Mouse (Mus musculus) forebrain, embryonic 11.5 days (tissue): ENCODE results near the gene Mrpl21. TPM values are rescaled to one million over a fixed set of nuclear protein-coding genes. Genes with fewer than 3 reads are reported as not detected.
A peak's percentile ranks its signal among the peaks of the same experiment; 100 is the strongest.

Experiments
- ATAC-seq: fragments of 200-750 bp; cut with Nextera tagmentation; replicated peaks from 2 replicates; pipeline ENCODE4 v1.8.0; 2017; ENCODE audit warnings: moderate TSS enrichment; ENCODE audit not compliant: low FRiP score
- DNase-seq: peaks from one replicate; pipeline ENCODE4 v3.0.0-alpha.2; 2017; ENCODE audit warnings: low spot score
- H3K27ac ChIP-seq: fragments of 300-500 bp; sonication (generic); 2 replicates; pipeline ENCODE4 v1.5.1; 2014; ENCODE audit warnings: low read depth, low read length
- H3K27me3 ChIP-seq: fragments of 300-500 bp; sonication (generic); 2 replicates; pipeline ENCODE4 v1.6.1; 2014; ENCODE audit warnings: mild to moderate bottlenecking, low read length, mixed read lengths; ENCODE audit not compliant: control insufficient read depth, insufficient read depth
- H3K36me3 ChIP-seq: fragments of 300-500 bp; sonication (generic); 2 replicates; pipeline ENCODE4 v1.6.1; 2014; ENCODE audit warnings: mild to moderate bottlenecking, low read length, moderate library complexity, mixed read lengths; ENCODE audit not compliant: control insufficient read depth, insufficient read depth
- H3K4me1 ChIP-seq: fragments of 300-500 bp; sonication (generic); replicated peaks from 2 replicates; pipeline ENCODE4 v1.6.1; 2014; ENCODE audit warnings: low read length, mixed read lengths; ENCODE audit not compliant: control insufficient read depth, insufficient read depth
- H3K4me2 ChIP-seq: fragments of 300-500 bp; sonication (generic); 2 replicates; pipeline ENCODE4 v1.6.1; 2014; ENCODE audit warnings: low read depth, mild to moderate bottlenecking, low read length, moderate library complexity, mixed read lengths; ENCODE audit not compliant: severe bottlenecking
- H3K4me3 ChIP-seq: fragments of 300-500 bp; sonication (generic); 2 replicates; pipeline ENCODE4 v1.5.1; 2014; ENCODE audit warnings: low read depth, low read length
- H3K9ac ChIP-seq: fragments of 300-500 bp; sonication (generic); 2 replicates; pipeline ENCODE4 v1.6.1; 2014; ENCODE audit warnings: low read length
- H3K9me3 ChIP-seq: fragments of 300-500 bp; sonication (generic); 2 replicates; pipeline ENCODE4 v1.6.1; 2016; ENCODE audit warnings: low read length, mixed read lengths; ENCODE audit not compliant: control insufficient read depth
- WGBS: fragments of 180-500 bp; shearing (Covaris S2); extraction: QIAGEN DNeasy Blood & Tissue Kit; methylation state at CpG from one replicate; pipeline ENCODE4 v1.1.7; 2014; 5-methylcytosine and 5-hydroxymethylcytosine counted together
- polyA plus RNA-seq: library from polyadenylated mRNA; unstranded; fragments of >200 nt; fragmentation: Nextera tagmentation; extraction: Ambion mirVana; gene quantifications from 2 replicates; pipeline ENCODE4 v1.2.1, GENCODE M21; 2014

The Mrpl21 gene
- polyA plus RNA-seq, 1 experiment from 2014 or later: 122 TPM

GRCm38 (mm10) chr19:3266676-3267075 lies 16.0 kb upstream of the Mrpl21 start:
- Histone ChIP-seq H3K27me3 (no peaks in the 10 kb centered on the region), H3K36me3 (peaks cover 4% of the 10 kb centered on the region; the same call in 1 of the 2 replicates), H3K4me2 (no peak overlapping the region), H3K9me3 (no peaks in the 10 kb centered on the region), H3K4me3 (no peak overlapping the region), H3K9ac (no peak overlapping the region), H3K27ac (no peak overlapping the region), H3K4me1 (no peaks in the 10 kb centered on the region)
- ATAC-seq (no peak), DNase-seq (peak; percentile 37)
- 94% methylated on average over 4 of the region's 4 CpGs for WGBS

- H3K9me3 ChIP-seq: no peaks in the 10 kb centered on the region
- 88% methylated on average over 4 of the region's 4 CpGs for WGBS
- H3K27me3 ChIP-seq: no peaks in the 10 kb centered on the region
- DNase-seq: peak; percentile 27
- no peak overlapping the region for H3K4me2 ChIP-seq
- no peak for ATAC-seq
- H3K36me3 ChIP-seq: peaks cover 4% of the 10 kb centered on the region; the same call in 1 of the 2 replicates
- no peak overlapping the region for H3K4me3 ChIP-seq
- no peak overlapping the region for H3K9ac ChIP-seq
- H3K27ac ChIP-seq: no peak overlapping the region
- no peaks in the 10 kb centered on the region for H3K4me1 ChIP-seq
Observed at GRCm38 (mm10) chr19:3267340-3267739, 15.4 kb upstream of the Mrpl21 start.

GRCm38 (mm10) chr19:3268218-3268980 lies 14.3 kb upstream of the Mrpl21 start:
- H3K36me3 ChIP-seq: peaks cover 4% of the 10 kb centered on the region; the same call in 1 of the 2 replicates
- 94% methylated on average over 17 of the region's 17 CpGs for WGBS

GRCm38 (mm10) chr19:3269279-3269678 lies 13.4 kb upstream of the Mrpl21 start:
- Histone ChIP-seq H3K36me3 (peaks cover 4% of the 10 kb centered on the region; the same call in 1 of the 2 replicates), H3K9me3 (no peaks in the 10 kb centered on the region), H3K4me3 (no peak overlapping the region), H3K9ac (no peak overlapping the region), H3K4me2 (no peak overlapping the region), H3K27ac (no peak overlapping the region), H3K4me1 (no peaks in the 10 kb centered on the region), H3K27me3 (no peaks in the 10 kb centered on the region)
- WGBS: 93% methylated on average over 9 of the region's 9 CpGs
- ATAC-seq: no peak
- peak; percentile 44 for DNase-seq

More at GRCm38 (mm10) chr19:3268218-3268980, 14.3 kb upstream of the Mrpl21 start:
- Histone ChIP-seq H3K27ac (no peak overlapping the region), H3K4me2 (no peak overlapping the region), H3K27me3 (no peaks in the 10 kb centered on the region), H3K9ac (no peak overlapping the region), H3K4me3 (no peak overlapping the region), H3K9me3 (no peaks in the 10 kb centered on the region), H3K4me1 (no peaks in the 10 kb centered on the region)
- DNase-seq: peak; percentile 44
- ATAC-seq: no peak

- no peak for ATAC-seq
- H3K27ac ChIP-seq: no peak overlapping the region
- H3K4me2 ChIP-seq: no peak overlapping the region
- H3K36me3 ChIP-seq: peaks cover 3% of the 10 kb centered on the region; the same call in 1 of the 2 replicates
- no peak overlapping the region for H3K4me3 ChIP-seq
- H3K9ac ChIP-seq: no peak overlapping the region
- DNase-seq: peak; percentile 41
- WGBS: 97% methylated on average over 6 of the region's 6 CpGs
- H3K9me3 ChIP-seq: no peaks in the 10 kb centered on the region
- H3K4me1 ChIP-seq: no peaks in the 10 kb centered on the region
- no peaks in the 10 kb centered on the region for H3K27me3 ChIP-seq
Observed at GRCm38 (mm10) chr19:3269803-3270202, 12.9 kb upstream of the Mrpl21 start.

GRCm38 (mm10) chr19:3271366-3271765 lies 11.3 kb upstream of the Mrpl21 start:
- Histone ChIP-seq H3K27ac (no peak overlapping the region), H3K4me1 (no peaks in the 10 kb centered on the region), H3K27me3 (no peaks in the 10 kb centered on the region), H3K36me3 (peaks cover 3% of the 10 kb centered on the region; the same call in 1 of the 2 replicates), H3K9ac (no peak overlapping the region), H3K4me3 (no peak overlapping the region), H3K4me2 (no peak overlapping the region), H3K9me3 (no peaks in the 10 kb centered on the region)
- 90% methylated on average over 6 of the region's 6 CpGs for WGBS
- DNase-seq (peak; percentile 44), ATAC-seq (no peak)

GRCm38 (mm10) chr19:3273331-3273730 lies 9.4 kb upstream of the Mrpl21 start:
- Histone ChIP-seq H3K27me3 (no peaks in the 10 kb centered on the region), H3K4me3 (no peak overlapping the region), H3K4me1 (no peaks in the 10 kb centered on the region), H3K27ac (no peak overlapping the region), H3K36me3 (peaks cover 3% of the 10 kb centered on the region; the same call in 1 of the 2 replicates), H3K9me3 (no peaks in the 10 kb centered on the region), H3K4me2 (no peak overlapping the region), H3K9ac (no peak overlapping the region)
- WGBS: 94% methylated on average over 9 of the region's 9 CpGs
- DNase-seq: peak; percentile 46
- ATAC-seq: no peak

- no peaks in the 10 kb centered on the region for H3K9me3 ChIP-seq
- H3K36me3 ChIP-seq: peaks cover 3% of the 10 kb centered on the region; the same call in 1 of the 2 replicates
- no peak overlapping the region for H3K27ac ChIP-seq
- DNase-seq (peak; percentile 21), ATAC-seq (no peak)
- no peaks in the 10 kb centered on the region for H3K4me1 ChIP-seq
- WGBS: 91% methylated on average over 3 of the region's 3 CpGs
- H3K4me3 ChIP-seq: no peak overlapping the region
- H3K4me2 ChIP-seq: no peak overlapping the region
- no peak overlapping the region for H3K9ac ChIP-seq
- no peaks in the 10 kb centered on the region for H3K27me3 ChIP-seq
Observed at GRCm38 (mm10) chr19:3275744-3276365, 6.8 kb upstream of the Mrpl21 start.
